Mouse (Mus musculus) B cell, adult 67 days (primary cell): ENCODE measurements around the gene Vmn1r68. TPM values are rescaled to one million over a fixed set of nuclear protein-coding genes. Genes with fewer than 3 reads are reported as not detected.

ENCODE experiments used
- total RNA-seq, 2 experiments: library from RNA; stranded (reverse); gene quantifications; 4 replicates each; pipeline ENCODE4 v1.2.4; 2023

Gene Vmn1r68
- not detected for total RNA-seq

GRCm38 (mm10) chr7:10558385-10558784 lies at the start of gene Vmn1r68:
Vmn1r68 (minus strand) TSS chr7:10558485.

GRCm38 (mm10) chr7:10494786-10495521 lies 63.3 kb downstream of the Vmn1r68 start, which contains the start of gene Zik1:
Zik1 (minus strand) TSS chr7:10495394.

Other genes with a start within 250 kb of the Vmn1r68 start
- gene Vmn1r67, start 115.2 kb downstream of the Vmn1r68 start, total RNA-seq, result not detected
- gene Zik1, start 63.1 kb downstream of the Vmn1r68 start, total RNA-seq, result 1 to 10 TPM in 1 of 2 experiments, under 1 TPM in 1; 0.47 to 1.4 TPM
- gene Vmn1r69, start 55.2 kb upstream of the Vmn1r68 start, total RNA-seq, result not detected
- not detected for gene Vmn1r70, start 73.0 kb upstream of the Vmn1r68 start, total RNA-seq
- gene Nlrp4b, start 129.3 kb upstream of the Vmn1r68 start, total RNA-seq, result not detected
- gene Vmn1r71, start 195.9 kb upstream of the Vmn1r68 start, total RNA-seq, result not detected